Mouse (Mus musculus): ENCODE measurements around the gene Nudt22.

The Nudt22 gene

DNA sequence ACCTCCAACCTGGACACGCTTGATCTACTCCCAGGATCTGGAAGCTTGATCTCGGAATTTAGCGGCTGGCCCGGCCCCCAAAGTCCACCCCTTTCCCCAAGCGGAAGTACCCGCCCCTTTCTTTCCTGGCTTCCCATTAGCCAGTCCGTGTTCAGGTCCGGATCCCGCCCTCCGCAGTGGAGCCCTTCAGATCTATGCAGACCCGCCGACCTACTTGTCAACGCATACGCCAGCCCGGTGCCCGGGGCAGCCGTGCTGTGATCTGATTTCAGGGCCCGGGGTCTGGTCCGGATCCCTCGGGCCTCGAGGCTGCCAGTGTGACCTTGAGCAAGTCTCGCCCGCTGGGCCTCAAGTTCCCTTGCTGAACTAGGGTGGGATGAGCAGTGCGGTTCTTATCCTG, at the start of gene Nudt22, which contains the start of gene Trpt1:
Nudt22 (minus strand) TSS at position 112 of the 400 bp plus-strand sequence.
Trpt1 (plus strand) TSS at position 126 of the 400 bp plus-strand sequence.
- DNase-seq (ENCODE audit: low spot score in 2 of 2): peak in 1 of 2 experiments; percentile 76

DNA sequence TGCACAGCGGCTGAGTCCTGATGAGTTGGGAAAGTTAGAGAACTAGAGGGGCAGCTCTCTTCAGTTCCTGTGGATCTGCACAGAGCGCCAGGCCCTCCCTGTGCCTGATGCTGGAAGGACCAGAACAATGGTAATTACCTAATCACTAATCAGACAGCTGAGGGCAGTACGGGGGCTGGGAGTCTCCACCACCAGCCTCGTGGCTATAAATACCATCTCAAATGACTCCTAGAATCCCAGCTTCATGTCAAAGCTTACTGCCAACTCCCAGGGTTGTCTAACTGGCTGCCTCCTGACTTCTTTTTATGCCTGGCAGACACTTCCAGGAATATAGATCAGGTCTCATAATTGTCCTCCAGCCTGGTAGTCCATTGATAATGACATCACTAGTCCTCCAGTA, 48.8 kb upstream of the Nudt22 start:
- no peak for DNase-seq (ENCODE audit: low spot score in 2 of 2)

GRCm38 (mm10) chr19:7044279-7044678, 48.4 kb upstream of the Nudt22 start:
- DNase-seq (ENCODE audit: low spot score in 2 of 2): no peak

GRCm38 (mm10) chr19:7041171-7041570, 45.3 kb upstream of the Nudt22 start:
- DNase-seq (ENCODE audit: low spot score in 2 of 2): no peak

DNA sequence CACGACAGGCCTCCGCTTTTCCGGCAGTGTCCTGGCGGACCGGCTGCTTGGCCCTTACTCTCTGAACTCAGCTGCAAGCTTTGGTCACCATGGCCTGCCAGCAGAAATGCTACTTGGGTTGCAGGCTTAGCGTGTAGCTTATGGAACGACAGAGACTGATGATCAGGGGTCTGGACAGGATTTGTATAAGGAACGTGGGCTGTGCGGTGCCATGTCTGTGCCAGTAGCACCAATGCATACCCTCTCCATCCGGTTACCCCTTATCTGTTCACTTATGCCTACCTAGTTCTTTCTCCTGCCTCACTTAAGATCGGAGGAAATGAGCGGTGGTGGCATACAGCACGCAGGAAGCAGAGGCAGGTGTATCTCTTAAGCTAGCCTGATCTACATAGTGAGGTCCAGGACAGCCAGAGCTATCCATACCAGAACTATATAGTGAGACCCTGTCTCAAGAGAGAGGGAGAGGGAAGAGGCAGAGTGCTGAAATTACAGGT, 44.8 kb upstream of the Nudt22 start:
- DNase-seq (ENCODE audit: low spot score in 2 of 2): no peak

DNA sequence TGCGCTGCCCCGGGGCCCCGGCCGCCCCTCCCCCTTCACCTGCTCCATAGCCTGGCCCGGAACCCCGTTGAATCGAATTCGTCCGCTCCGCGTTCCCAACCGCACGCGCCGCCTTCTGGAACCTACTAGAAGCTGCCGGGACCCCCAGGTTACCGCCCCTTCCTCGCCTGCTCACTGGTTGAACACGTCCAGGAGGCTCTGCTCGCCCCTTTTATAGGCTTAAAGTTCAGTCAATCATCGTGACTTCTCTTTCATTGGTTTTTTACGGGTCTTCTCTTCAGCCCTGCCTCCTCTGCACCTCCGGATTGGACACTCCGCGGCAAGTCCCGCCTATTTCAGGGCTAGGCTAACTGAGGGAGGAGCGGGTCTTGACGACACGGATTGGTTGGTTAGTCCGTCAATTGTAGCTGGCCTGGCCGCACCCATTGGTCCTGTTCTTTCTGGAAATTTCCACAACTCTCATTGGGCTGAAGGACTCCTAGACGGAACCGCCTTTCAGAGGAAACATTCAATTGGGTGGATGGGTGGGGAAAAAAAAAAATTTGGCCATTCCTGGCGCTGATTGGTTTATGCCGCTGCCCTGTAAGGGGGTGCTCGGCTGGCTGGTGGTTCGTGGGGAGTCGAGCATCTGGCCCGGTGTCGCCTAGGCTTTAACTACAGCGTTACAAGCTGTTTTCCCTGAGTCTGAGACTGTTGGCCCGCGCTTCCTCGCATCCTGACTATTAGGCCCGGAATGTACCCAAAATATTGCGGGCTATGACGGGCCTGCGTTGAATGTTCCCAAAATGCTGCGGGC, 44.1 kb upstream of the Nudt22 start, which contains the start of gene Stip1:
Stip1 (minus strand) TSS at position 127 of the 796 bp plus-strand sequence.
- peak; percentile 92 to 98 for DNase-seq (ENCODE audit: low spot score in 2 of 2)

GRCm38 (mm10) chr19:7039088-7039720, 43.3 kb upstream of the Nudt22 start:
- DNase-seq (ENCODE audit: low spot score in 2 of 2): peak in 1 of 2 experiments; percentile 66

DNA sequence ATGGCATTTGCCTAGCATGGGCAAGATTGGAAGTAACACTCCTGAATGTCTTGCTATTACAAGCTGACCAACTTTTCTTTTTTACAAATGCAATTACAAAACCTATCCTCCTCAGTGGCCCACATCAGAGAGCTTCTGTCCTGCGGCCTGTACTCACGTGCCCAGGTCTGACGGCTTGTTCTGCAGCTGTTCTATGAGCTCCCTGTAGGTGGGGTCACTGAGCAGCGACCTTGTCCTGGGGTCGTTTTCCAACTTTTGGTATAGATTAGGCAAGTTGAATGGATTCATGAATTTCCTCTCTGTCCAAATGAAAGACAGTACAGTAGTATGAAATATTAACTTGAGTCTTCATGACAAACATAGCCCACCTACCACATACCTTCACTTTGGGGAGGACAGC, 38.1 kb upstream of the Nudt22 start:
- no peak for DNase-seq (ENCODE audit: low spot score in 2 of 2)

DNA sequence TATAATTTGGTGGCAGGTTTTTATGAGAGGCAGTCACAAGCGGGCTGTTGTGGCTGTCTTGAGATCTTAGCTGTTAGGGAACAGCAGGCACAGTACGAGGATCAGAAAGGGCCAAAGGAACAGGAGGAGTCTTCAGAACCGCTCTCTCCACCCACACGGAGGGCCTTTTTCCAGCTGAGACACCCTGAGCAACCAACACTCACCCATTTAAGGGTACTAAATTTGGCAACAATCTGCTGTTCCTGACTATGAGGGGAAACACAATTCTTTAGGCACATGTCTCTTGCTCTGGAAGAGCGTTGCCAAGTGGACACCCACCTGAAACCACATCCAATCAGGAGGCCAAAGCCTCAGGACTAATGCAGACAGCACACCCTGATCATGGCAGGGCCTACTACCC, 33.6 kb upstream of the Nudt22 start:
- no peak for DNase-seq (ENCODE audit: low spot score in 2 of 2)

GRCm38 (mm10) chr19:7020224-7020641, 24.3 kb upstream of the Nudt22 start:
- peak in 1 of 2 experiments; percentile 49 for DNase-seq (ENCODE audit: low spot score in 2 of 2)

DNA sequence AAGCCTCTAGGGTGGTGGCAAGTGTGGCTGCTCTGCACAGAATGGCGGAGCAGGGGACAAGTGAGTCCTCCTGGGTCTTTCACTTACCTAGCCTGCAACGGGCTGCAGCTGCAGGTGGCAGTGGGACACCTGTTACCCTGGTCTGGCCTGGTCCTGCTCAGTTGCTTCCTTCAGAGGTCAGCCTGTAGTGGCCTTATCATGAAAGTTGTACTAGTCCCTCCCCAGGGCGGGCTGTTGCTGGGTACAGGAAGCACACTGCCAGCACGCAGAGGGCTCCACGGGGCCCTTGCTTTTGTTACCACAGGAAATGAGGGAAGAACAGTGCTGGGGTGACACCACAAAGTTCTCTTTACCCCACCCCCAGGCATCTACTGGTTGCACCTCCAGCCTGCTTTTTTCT, 23.3 kb upstream of the Nudt22 start, which contains the start of gene Fermt3:
Fermt3 (minus strand) TSS at position 279 of the 400 bp plus-strand sequence.
- DNase-seq (ENCODE audit: low spot score in 2 of 2): no peak

DNA sequence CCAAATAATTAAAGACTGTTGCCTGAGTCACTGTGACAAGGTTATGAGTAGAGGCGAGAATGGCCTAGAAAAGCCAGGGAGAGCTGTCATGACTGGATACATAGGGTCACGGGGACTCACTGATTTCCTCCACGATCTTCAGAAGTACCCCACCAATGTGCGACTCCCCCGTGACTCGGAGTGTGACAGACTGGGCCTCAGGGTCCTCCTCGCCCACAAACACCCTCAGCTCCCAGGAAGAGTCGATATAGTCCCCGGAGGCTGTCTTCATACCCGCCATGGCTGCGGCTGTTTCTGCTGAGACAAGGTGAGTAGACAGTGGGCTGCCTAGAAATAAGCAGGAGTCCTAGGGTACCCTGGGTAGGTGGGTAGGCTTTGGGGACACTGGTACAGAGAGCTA, 22.6 kb upstream of the Nudt22 start:
- DNase-seq (ENCODE audit: low spot score in 2 of 2): no peak

GRCm38 (mm10) chr19:7017541-7018457, 21.9 kb upstream of the Nudt22 start:
- DNase-seq (ENCODE audit: low spot score in 2 of 2): no peak

DNA sequence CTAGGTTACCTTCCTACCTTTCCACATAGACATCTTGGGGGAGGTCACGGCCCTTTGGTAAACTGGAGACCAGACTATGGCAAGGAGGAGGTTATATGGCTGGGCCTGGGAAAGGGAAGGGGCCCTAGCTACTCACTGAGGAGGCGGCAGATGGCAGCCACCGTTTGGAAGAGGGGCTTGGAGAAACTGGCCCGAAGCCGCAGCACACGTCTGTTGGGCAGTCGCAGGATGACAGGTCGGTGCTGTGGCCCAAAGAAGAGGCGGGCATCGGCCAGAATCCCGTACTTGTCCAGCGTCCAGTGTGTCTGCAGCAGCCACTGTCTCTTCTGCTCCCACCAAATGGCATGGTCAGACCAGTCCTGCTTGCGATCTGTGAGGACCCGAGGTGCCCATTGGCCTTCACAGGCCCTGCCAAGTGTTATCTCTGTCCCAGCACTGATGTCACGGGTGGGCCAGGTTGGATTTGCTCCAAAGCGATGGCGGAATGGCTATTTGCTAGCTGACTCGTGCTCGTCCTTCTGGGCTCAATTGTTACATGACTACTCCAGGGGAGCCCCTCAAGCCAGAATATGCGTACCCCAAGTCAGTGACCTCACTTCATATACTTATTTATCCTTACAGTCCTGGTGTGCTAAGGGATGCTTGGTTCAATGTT, 18.7 kb upstream of the Nudt22 start:
- DNase-seq (ENCODE audit: low spot score in 2 of 2): no peak

GRCm38 (mm10) chr19:7013984-7014383, 18.1 kb upstream of the Nudt22 start:
- DNase-seq (ENCODE audit: low spot score in 2 of 2): no peak

- DNase-seq (ENCODE audit: low spot score in 2 of 2): no peak
Observed at GRCm38 (mm10) chr19:7012426-7012825, 16.5 kb upstream of the Nudt22 start.

GRCm38 (mm10) chr19:7006892-7007593, 11.1 kb upstream of the Nudt22 start:
- no peak for DNase-seq (ENCODE audit: low spot score in 2 of 2)

- no peak for DNase-seq (ENCODE audit: low spot score in 2 of 2)
Observed at GRCm38 (mm10) chr19:6999360-7000063, 3.6 kb upstream of the Nudt22 start.

DNA sequence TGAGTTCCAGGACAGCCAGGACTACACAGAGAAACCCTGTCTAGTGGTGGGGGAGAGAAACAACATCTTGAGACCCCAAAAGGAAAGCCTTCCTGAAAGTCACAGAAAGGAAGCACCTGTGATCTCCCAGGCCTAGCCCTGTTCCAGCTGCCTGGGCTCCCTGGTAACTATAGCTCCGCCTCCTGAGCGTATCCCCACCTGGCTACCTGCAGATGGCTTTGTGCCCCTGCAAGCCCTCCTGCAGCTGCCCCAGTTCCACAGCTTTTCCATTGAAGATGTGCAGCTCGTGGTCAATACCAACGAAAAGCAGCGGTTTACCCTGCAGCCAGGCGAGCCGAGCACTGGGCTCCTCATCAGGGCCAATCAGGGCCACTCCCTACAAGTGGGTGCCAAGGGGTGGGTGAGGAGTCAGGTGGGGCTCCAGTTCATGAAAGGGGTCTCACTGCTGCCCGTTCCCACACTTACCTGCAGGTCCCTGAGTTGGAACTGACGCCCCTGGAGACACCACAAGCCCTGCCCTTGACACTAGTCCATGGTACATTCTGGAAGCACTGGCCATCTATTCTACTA, 1.9 kb upstream of the Nudt22 start:
- no peak for DNase-seq (ENCODE audit: low spot score in 2 of 2)

All from cerebellum, postnatal 4 days (tissue).